ENCODE assay signal across 7 mouse cellular contexts in the genomic region with DNA sequence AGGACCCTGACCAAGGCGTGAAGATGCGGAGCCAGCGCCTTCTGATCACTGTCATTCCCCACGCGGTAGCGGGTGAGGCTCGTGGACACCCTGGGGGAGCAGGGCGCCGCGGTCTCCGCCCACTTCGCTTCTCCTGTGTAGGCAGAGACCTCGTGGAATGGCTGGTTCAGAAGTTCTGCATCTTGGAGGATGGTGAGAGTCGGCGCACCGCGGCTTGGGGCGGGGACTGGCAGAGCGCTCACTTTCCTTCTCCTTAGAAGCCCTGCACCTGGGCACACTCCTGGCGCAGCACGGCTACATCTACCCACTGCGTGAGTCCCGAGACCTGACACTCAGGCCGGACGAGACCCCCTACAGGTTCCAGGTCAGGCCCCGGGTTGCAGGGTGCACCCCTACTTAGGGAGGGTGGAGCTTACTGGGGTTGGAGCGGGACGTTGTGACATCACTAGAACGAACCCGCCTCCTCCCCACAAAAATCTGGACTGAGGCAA. TPM values are rescaled to one million over a fixed set of nuclear protein-coding genes. Genes with fewer than 3 reads are reported as not detected.
DNase-seq lines count a peak whose midpoint lies in the region; ATAC-seq and TF ChIP-seq lines count a peak whose summit lies in the region.

No protein-coding gene starts in this region.

- no peak for TF ChIP-seq RAD21 in CH12.LX (IDR thresholded peaks at IDR 0.05; ENCODE audit: low read depth, low read length)

- no peak for TF ChIP-seq POLR2A in CH12.LX (IDR thresholded peaks at IDR 0.05; ENCODE audit: low read depth, low read length)

- peaks cover 0 to 8% of the 10 kb centered on the region in 2 experiments for H3K36me3 ChIP-seq in CH12.LX (replicated peaks in 1 of 2; ENCODE audit: control insufficient read depth in 1 of 2, insufficient read depth in 1 of 2, low read length in 1 of 2)
- no peaks in the 10 kb centered on the region; the same call in 1 of the 2 replicates for H3K36me3 ChIP-seq in hindbrain, embryonic 16.5 days (ENCODE audit: control insufficient read depth, insufficient read depth, low read length)
- no peaks in the 10 kb centered on the region for H3K36me3 ChIP-seq in splenic B cell, adult 2 months (ENCODE audit: control insufficient read depth, insufficient read depth, low read length, poor library complexity, severe bottlenecking)

- in situ Hi-C loops in CH12.LX (cut with MboI; ENCODE audit: low pct_ligation_motif_present, low pct_unique_long_range_greater_than_20kb, low sequenced_read_pairs): no loop called here

- no peak overlapping the region for H3K27ac ChIP-seq in CH12.LX (ENCODE audit: insufficient read depth, low read depth)
- H3K27ac ChIP-seq in hindbrain, embryonic 16.5 days (ENCODE audit: low read depth, low read length): no peak overlapping the region

- peak overlapping the region; percentile 88 for H3K4me2 ChIP-seq in CH12.LX (ENCODE audit: insufficient read depth, low read depth, poor library complexity, severe bottlenecking)
- H3K4me2 ChIP-seq in hindbrain, embryonic 16.5 days (ENCODE audit: low read length): peak overlapping the region; percentile 92

- under 1% methylated on average over 30 of the region's 30 CpGs for WGBS in hindbrain, embryonic 16.5 days

- TF ChIP-seq CTCF in CH12.LX (conservative IDR thresholded peaks at IDR 0.05 in 1 of 2, IDR thresholded peaks at IDR 0.05 in 1 of 2; ENCODE audit: low read depth in 2 of 2, low read length in 2 of 2): no peak

- dilution Hi-C loops in CH12.LX (cut with MboI; ENCODE audit: extremely low pct_ligation_motif_present, extremely low pct_unique_long_range_greater_than_20kb, low sequenced_read_pairs): no loop called here

- peaks cover 5 to 10% of the 10 kb centered on the region in 2 experiments; a peak in 3 of 4 replicates for H3K4me1 ChIP-seq in CH12.LX (ENCODE audit: control insufficient read depth in 1 of 2, insufficient read depth in 2 of 2)
- peaks cover 20% of the 10 kb centered on the region for H3K4me1 ChIP-seq in hindbrain, embryonic 16.5 days (ENCODE audit: control insufficient read depth, insufficient read depth, low read depth, low read length)

- peak; percentile 31; the same call in 1 of the 2 replicates for ATAC-seq in hindbrain, embryonic 16.5 days

- no peak overlapping the region for H3K9ac ChIP-seq in CH12.LX (ENCODE audit: insufficient read depth, low read depth)
- peak overlapping the region; percentile 65 for H3K9ac ChIP-seq in hindbrain, embryonic 16.5 days (ENCODE audit: low read depth, low read length)

- H3K27me3 ChIP-seq in CH12.LX (replicated peaks): peaks cover 66% of the 10 kb centered on the region
- peaks cover 10% of the 10 kb centered on the region for H3K27me3 ChIP-seq in hindbrain, embryonic 16.5 days (replicated peaks; ENCODE audit: control insufficient read depth, insufficient read depth, low read length)
- H3K27me3 ChIP-seq in splenic B cell, adult 2 months (ENCODE audit: control insufficient read depth, insufficient read depth, low read length, poor library complexity, severe bottlenecking): no peaks in the 10 kb centered on the region

- TF ChIP-seq EP300 in CH12.LX (IDR thresholded peaks at IDR 0.05; ENCODE audit: low read length): no peak

- H3K9me3 ChIP-seq in CH12.LX (replicated peaks; ENCODE audit: low read length): no peaks in the 10 kb centered on the region
- H3K9me3 ChIP-seq in hindbrain, embryonic 16.5 days (ENCODE audit: control insufficient read depth, low read length): no peaks in the 10 kb centered on the region

- no peaks in the 10 kb centered on the region for H3K79me2 ChIP-seq in CH12.LX (replicated peaks; ENCODE audit: control insufficient read depth, extremely low read depth, insufficient read depth, poor library complexity, severe bottlenecking)

- DNase-seq in CH12.LX (ENCODE audit: extremely low read depth): no peak
- DNase-seq in ZHBTc4 (ENCODE audit: low read depth, low spot score): peak; percentile 35
- DNase-seq in fibroblast of lung, adult 2 months (ENCODE audit: low read depth): peak; percentile 28
- peak; percentile 51 to 72 for DNase-seq in left cerebral cortex, adult 18-20 months (ENCODE audit: low spot score in 2 of 2)
- DNase-seq in lung, postnatal 36 days: peak; percentile 51
- peak; percentile 37 for DNase-seq in splenic B cell, adult 2 months (ENCODE audit: low read depth, low spot score)

- H3K4me3 ChIP-seq in CH12.LX (replicated peaks in 1 of 3; ENCODE audit: low read depth in 2 of 3, low read length in 2 of 3, poor library complexity in 1 of 3): peak overlapping the region; percentile 5 to 50 (median 37)
- peak overlapping the region; percentile 53 for H3K4me3 ChIP-seq in hindbrain, embryonic 16.5 days (ENCODE audit: low read length)

TF ChIP-seq in CH12.LX, 34 proteins besides CTCF, POLR2A, EP300 and RAD21:
- TF ChIP-seq E2F4 (IDR thresholded peaks at IDR 0.05; ENCODE audit: insufficient replicate concordance, low read depth, low read length) (no peak), USF2 (conservative IDR thresholded peaks at IDR 0.05; ENCODE audit: low read depth, low read length) (no peak), ZMIZ1 (IDR thresholded peaks at IDR 0.05; ENCODE audit: low read depth, low read length) (no peak), ELF1 (IDR thresholded peaks at IDR 0.05; ENCODE audit: low read depth, low read length) (no peak), JUN (IDR thresholded peaks at IDR 0.05; ENCODE audit: insufficient read depth, low read depth, low read length) (no peak), ZKSCAN1 (IDR thresholded peaks at IDR 0.05; ENCODE audit: borderline replicate concordance, low read depth, low read length) (no peak), MXI1 (IDR thresholded peaks at IDR 0.05; ENCODE audit: low read depth, low read length) (no peak)

RNA-seq across cellular contexts. Expression of gene Rgs11, which starts 0.6 kb away (rescaled TPM):
- 1.8 and 8.1 TPM in 2 replicates for total RNA-seq in CH12.LX (2012; rRNA removed)
- 0.28 and 0.40 TPM in 2 replicates for total RNA-seq in CH12.LX (2014; rRNA removed)
- 0.13 TPM in 1 of 2 replicates, not detected in the other for polyA plus RNA-seq in CH12.LX (2012; ENCODE audit: insufficient read length, low read depth)
- polyA plus RNA-seq in hindbrain, embryonic 16.5 days (2015; fragmentation: Nextera tagmentation; extraction: Ambion mirVana): 23.8 and 24.3 TPM in 2 replicates
- 10 to 100 TPM; 33.1 to 42.2 TPM for total RNA-seq in left cerebral cortex, adult 18-20 months (2021)

RNA-seq across cellular contexts. Expression of gene Arhgdig, which starts 4.2 kb away (rescaled TPM):
- 10.1 and 10.3 TPM in 2 replicates for total RNA-seq in CH12.LX (2012; rRNA removed)
- total RNA-seq in CH12.LX (2014; rRNA removed): 0.24 TPM in 1 of 2 replicates, not detected in the other
- 0.60 and 1.6 TPM in 2 replicates for polyA plus RNA-seq in CH12.LX (2012; ENCODE audit: insufficient read length, low read depth)
- polyA plus RNA-seq in hindbrain, embryonic 16.5 days (2015; fragmentation: Nextera tagmentation; extraction: Ambion mirVana): 215 and 262 TPM in 2 replicates
- 10 to 100 TPM; 95.4 to 98.6 TPM for total RNA-seq in left cerebral cortex, adult 18-20 months (2021)

RNA-seq across cellular contexts. Expression of gene Pdia2, which starts 4.5 kb away (rescaled TPM):
- total RNA-seq in CH12.LX (2012; rRNA removed): 0.38 and 0.50 TPM in 2 replicates
- total RNA-seq in CH12.LX (2014; rRNA removed): not detected in 2 replicates
- not detected in 2 replicates for polyA plus RNA-seq in CH12.LX (2012; ENCODE audit: insufficient read length, low read depth)
- 0.14 TPM in 1 of 2 replicates, not detected in the other for polyA plus RNA-seq in hindbrain, embryonic 16.5 days (2015; fragmentation: Nextera tagmentation; extraction: Ambion mirVana)
- under 1 TPM in 1 of 2 experiments, not detected in 1; 0.35 TPM for total RNA-seq in left cerebral cortex, adult 18-20 months (2021)

RNA-seq across cellular contexts. Expression of gene Fam234a, which starts 40.7 kb away (rescaled TPM):
- 4.9 and 8.3 TPM in 2 replicates for total RNA-seq in CH12.LX (2012; rRNA removed)
- 3.6 and 4.1 TPM in 2 replicates for total RNA-seq in CH12.LX (2014; rRNA removed)
- 9.0 and 13.3 TPM in 2 replicates for polyA plus RNA-seq in CH12.LX (2012; ENCODE audit: insufficient read length, low read depth)
- polyA plus RNA-seq in hindbrain, embryonic 16.5 days (2015; fragmentation: Nextera tagmentation; extraction: Ambion mirVana): 35.9 and 39.5 TPM in 2 replicates
- 10 to 100 TPM; 14.5 to 22.1 TPM for total RNA-seq in left cerebral cortex, adult 18-20 months (2021)

RNA-seq across cellular contexts. Expression of gene Luc7l, which starts 49.3 kb away (rescaled TPM):
- total RNA-seq in CH12.LX (2012; rRNA removed): 46.1 and 63.0 TPM in 2 replicates
- 70.2 and 75.9 TPM in 2 replicates for total RNA-seq in CH12.LX (2014; rRNA removed)
- polyA plus RNA-seq in CH12.LX (2012; ENCODE audit: insufficient read length, low read depth): 68.6 and 76.0 TPM in 2 replicates
- polyA plus RNA-seq in hindbrain, embryonic 16.5 days (2015; fragmentation: Nextera tagmentation; extraction: Ambion mirVana): 87.0 and 99.9 TPM in 2 replicates
- 10 to 100 TPM; 79.0 to 85.3 TPM for total RNA-seq in left cerebral cortex, adult 18-20 months (2021)

Comparison
In these comparisons a context has a peak if more than half of its experiments do, and no peak if none do; other contexts are left out.
1. RNA of gene Arhgdig, which starts 4.2 kb away (total RNA-seq): 95.4 to 98.6 TPM in left cerebral cortex, adult 18-20 months; 0.24 to 10.3 TPM in CH12.LX; every median in the first group is over 4 times any median in the second.